Mouse (Mus musculus) liver, embryonic 14.5 days (tissue): Measurements from ENCODE around the gene Pon1.

ENCODE experiments used
- CTCF ChIP-seq: IDR thresholded peaks from 2 replicates; pipeline ENCODE4 v1.5.1; 2016; ENCODE audit warnings: antibody characterized with exemption, low read depth, control low read depth
- EP300 ChIP-seq: IDR thresholded peaks from 2 replicates; pipeline ENCODE4 v1.6.1; 2016; ENCODE audit warnings: antibody characterized with exemption, low read depth

DNA sequence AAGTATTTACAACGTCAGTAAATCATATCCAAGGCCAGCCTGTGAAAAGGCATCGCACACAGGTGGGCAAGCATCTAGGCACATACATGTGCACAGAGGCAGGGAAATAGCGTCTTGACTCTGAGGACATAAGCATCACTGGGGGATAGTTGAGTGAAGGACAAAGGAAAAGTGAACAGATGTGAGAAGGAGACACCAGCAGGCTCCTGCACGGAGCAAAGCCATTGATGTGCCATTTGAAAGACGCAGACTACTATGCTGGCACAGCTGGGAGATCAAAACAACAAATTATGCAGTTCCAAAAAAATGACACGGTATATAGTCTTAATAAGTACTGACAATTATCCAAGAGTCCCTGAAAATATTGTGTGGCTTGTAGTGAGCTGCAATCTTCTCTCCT lies 6.2 kb downstream of the Pon1 start:
- no peak for TF ChIP-seq CTCF
- no peak for TF ChIP-seq EP300
